Mouse (Mus musculus): Measurements from ENCODE around the gene Fubp3.

- TF ChIP-seq POLR2AphosphoS2 (IDR thresholded peaks at IDR 0.05; ENCODE audit: insufficient read length, low read depth) (no peak), MYOG (IDR thresholded peaks at IDR 0.05; ENCODE audit: control insufficient read depth in 1 of 3, insufficient read depth in 1 of 3, insufficient read length in 2 of 3, low read depth in 2 of 3) (no peak), MAX (IDR thresholded peaks at IDR 0.05; ENCODE audit: low read depth) (no peak), SRF (IDR thresholded peaks at IDR 0.05; ENCODE audit: control insufficient read depth, insufficient read length, low read depth) (no peak), POLR2A (IDR thresholded peaks at IDR 0.05; ENCODE audit: insufficient read length, low read depth) (no peak), TCF12 (IDR thresholded peaks at IDR 0.05; ENCODE audit: insufficient read depth, poor library complexity, severe bottlenecking) (no peak), USF1 (IDR thresholded peaks at IDR 0.05; ENCODE audit: low read depth) (no peak), E2F4 (IDR thresholded peaks at IDR 0.05; ENCODE audit: insufficient read depth) (no peak), REST (IDR thresholded peaks at IDR 0.05; ENCODE audit: insufficient read depth, insufficient read length) (no peak)
Measured at GRCm38 (mm10) chr2:31663804-31664180, 91.3 kb downstream of the Fubp3 start.
